ENCODE assay signal across 18 mouse cellular contexts in the genomic region with DNA sequence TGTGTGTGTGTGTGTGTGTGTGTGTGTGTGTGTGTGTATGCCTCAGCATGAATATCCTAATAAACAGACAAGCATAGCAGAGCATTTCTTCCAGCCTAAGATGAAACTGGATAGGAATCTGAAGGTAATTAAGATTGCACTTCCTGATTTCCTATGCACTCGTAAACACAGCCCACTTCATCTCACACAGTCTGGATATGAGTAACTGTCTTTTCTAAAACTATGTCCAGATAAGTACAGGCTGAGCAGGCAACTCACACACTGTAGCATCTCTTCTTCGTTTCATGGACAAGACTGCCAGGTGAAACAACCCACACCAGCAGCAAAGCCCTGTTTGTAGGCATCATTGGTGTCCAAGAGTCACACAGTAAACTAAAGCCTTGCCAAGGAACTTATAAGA.
"Had no signal": no experiment of that assay in that cellular context is flagged by ENCODE, and none has a peak within 500 bp of the region (broad histone marks: within the 10 kb centered on the region; RNA-seq: fewer than 3 reads in every experiment).

No protein-coding gene starts in this region.

- H3K4me1 ChIP-seq: midbrain, embryonic 10.5 days; neural tube, embryonic 13.5 days had no signal

- H3K27me3 ChIP-seq: midbrain, embryonic 13.5 days; neural tube, embryonic 13.5 days had no signal

- ATAC-seq: lung, postnatal 0 days had no signal

- DNase-seq: kidney, adult 18-20 months; kidney, adult 9 months; kidney, postnatal 14 days; kidney, postnatal 4 days; lung, embryonic 14.5 days; retina, postnatal 1 day; right cerebral cortex, postnatal 14 days; right cerebral cortex, postnatal 4 days; thymus, adult 18-20 months; thymus, postnatal 36 days had no signal

- H3K4me3 ChIP-seq: midbrain, embryonic 10.5 days; midbrain, embryonic 13.5 days; myocyte; neural tube, embryonic 13.5 days had no signal

- H3K9ac ChIP-seq: lung, embryonic 14.5 days; midbrain, embryonic 13.5 days; neural tube, embryonic 13.5 days had no signal

- H3K4me2 ChIP-seq: lung, embryonic 14.5 days; midbrain, embryonic 13.5 days; neural tube, embryonic 13.5 days had no signal

- H3K9me3 ChIP-seq: megakaryocyte, embryonic 14.5 days; midbrain, embryonic 10.5 days; midbrain, embryonic 13.5 days; neural tube, embryonic 13.5 days had no signal

- H3K27ac ChIP-seq: macrophage; midbrain, embryonic 10.5 days; midbrain, embryonic 13.5 days; neural tube, embryonic 13.5 days; stomach, postnatal 0 days had no signal

- H3K36me3 ChIP-seq: midbrain, embryonic 10.5 days; midbrain, embryonic 13.5 days; neural tube, embryonic 13.5 days had no signal
